Mouse (Mus musculus) thymus, postnatal 4 days (tissue): ENCODE data around the gene Plekhs1.

Experiments used
- DNase-seq: peaks from one replicate; pipeline ENCODE4 v3.0.0; 2021

The Plekhs1 gene

GRCm38 (mm10) chr19:56461522-56462101, at the start of gene Plekhs1:
TSS of gene Plekhs1 (plus strand) at chr19:56461640.
- DNase-seq = no peak

GRCm38 (mm10) chr19:56418404-56418803, 43.0 kb upstream of the Plekhs1 start:
- DNase-seq = no peak

- DNase-seq = no peak
Observed at GRCm38 (mm10) chr19:56419452-56419851, 42.0 kb upstream of the Plekhs1 start.

GRCm38 (mm10) chr19:56420345-56420744, 41.1 kb upstream of the Plekhs1 start:
- no peak for DNase-seq

- peak; percentile 85 for DNase-seq
Observed at GRCm38 (mm10) chr19:56422476-56423338, 38.7 kb upstream of the Plekhs1 start.

GRCm38 (mm10) chr19:56423370-56423769, 38.1 kb upstream of the Plekhs1 start:
- no peak for DNase-seq

GRCm38 (mm10) chr19:56424606-56425395, 36.6 kb upstream of the Plekhs1 start:
- DNase-seq = no peak

GRCm38 (mm10) chr19:56425492-56425891, 35.9 kb upstream of the Plekhs1 start:
- no peak for DNase-seq

GRCm38 (mm10) chr19:56430369-56430768, 31.1 kb upstream of the Plekhs1 start:
- DNase-seq = no peak

- DNase-seq = no peak
Observed at GRCm38 (mm10) chr19:56432706-56433105, 28.7 kb upstream of the Plekhs1 start.

- DNase-seq = no peak
Observed at GRCm38 (mm10) chr19:56433581-56433980, 27.9 kb upstream of the Plekhs1 start.

GRCm38 (mm10) chr19:56436380-56436779, 25.1 kb upstream of the Plekhs1 start:
- DNase-seq = no peak

- DNase-seq = no peak
Observed at GRCm38 (mm10) chr19:56438357-56439071, 22.9 kb upstream of the Plekhs1 start.

- DNase-seq = no peak
Observed at GRCm38 (mm10) chr19:56439072-56439434, 22.4 kb upstream of the Plekhs1 start.

- DNase-seq = no peak
Observed at GRCm38 (mm10) chr19:56443445-56443844, 18.0 kb upstream of the Plekhs1 start.

- DNase-seq = no peak
Observed at GRCm38 (mm10) chr19:56448784-56449183, 12.7 kb upstream of the Plekhs1 start.

GRCm38 (mm10) chr19:56449537-56449936, 11.9 kb upstream of the Plekhs1 start:
- no peak for DNase-seq

- DNase-seq = no peak
Observed at GRCm38 (mm10) chr19:56450892-56451291, 10.5 kb upstream of the Plekhs1 start.

GRCm38 (mm10) chr19:56451867-56452266, 9.6 kb upstream of the Plekhs1 start:
- DNase-seq = no peak

GRCm38 (mm10) chr19:56452421-56452820, 9.0 kb upstream of the Plekhs1 start:
- DNase-seq = no peak

GRCm38 (mm10) chr19:56454862-56455261, 6.6 kb upstream of the Plekhs1 start:
- no peak for DNase-seq

GRCm38 (mm10) chr19:56455369-56455768, 6.1 kb upstream of the Plekhs1 start:
- DNase-seq = no peak

- DNase-seq = no peak
Observed at GRCm38 (mm10) chr19:56457569-56457968, 3.9 kb upstream of the Plekhs1 start.
